Mouse (Mus musculus): ENCODE data around the gene Pid1. TPM values are rescaled to one million over a fixed set of nuclear protein-coding genes. Genes with fewer than 3 reads are reported as not detected.

Pid1 gene
- polyA plus RNA-seq, 1 experiment from 2014 or later: 107 TPM

- ATAC-seq (ENCODE audit: low FRiP score, low read depth): no peak
Measured at GRCm38 (mm10) chr1:84285620-84286019, 78.4 kb downstream of the Pid1 start.

GRCm38 (mm10) chr1:84284293-84285068, 79.5 kb downstream of the Pid1 start:
- H3K36me3 ChIP-seq: no peaks in the 10 kb centered on the region
- WGBS: 3% methylated on average over 52 of the region's 53 CpGs
- no peaks in the 10 kb centered on the region for H3K9me3 ChIP-seq
- peak overlapping the region; percentile 85 for H3K4me2 ChIP-seq (replicated peaks)
- H3K27me3 ChIP-seq (replicated peaks): 0 out of 2 replicates have a peak, but pooled peaks cover 5% of the 10 kb centered on the region
- peak overlapping the region; percentile 50 for H3K4me3 ChIP-seq
- peaks cover 11% of the 10 kb centered on the region; the same call in 1 of the 2 replicates for H3K4me1 ChIP-seq
- ATAC-seq (ENCODE audit: low FRiP score, low read depth): peak; percentile 90
- no peak overlapping the region for H3K27ac ChIP-seq
- peak overlapping the region; percentile 67 for H3K9ac ChIP-seq

More at GRCm38 (mm10) chr1:84285620-84286019, 78.4 kb downstream of the Pid1 start:
- H3K9me3 ChIP-seq: no peaks in the 10 kb centered on the region
- WGBS: 86% methylated on average over 7 of the region's 7 CpGs
- no peaks in the 10 kb centered on the region for H3K36me3 ChIP-seq
- H3K4me1 ChIP-seq: peaks cover 6% of the 10 kb centered on the region; the same call in 1 of the 2 replicates
- H3K27me3 ChIP-seq (replicated peaks): 0 out of 2 replicates have a peak, but pooled peaks cover 5% of the 10 kb centered on the region
- no peak overlapping the region for H3K4me2 ChIP-seq (replicated peaks)
- H3K4me3 ChIP-seq: no peak overlapping the region
- H3K9ac ChIP-seq: no peak overlapping the region
- H3K27ac ChIP-seq: no peak overlapping the region

- ATAC-seq (ENCODE audit: low FRiP score, low read depth): no peak
- H3K36me3 ChIP-seq: no peaks in the 10 kb centered on the region
- H3K9me3 ChIP-seq: no peaks in the 10 kb centered on the region
- peaks cover 11% of the 10 kb centered on the region; the same call in 1 of the 2 replicates for H3K4me1 ChIP-seq
- H3K27ac ChIP-seq: no peak overlapping the region
- H3K9ac ChIP-seq: peak overlapping the region; percentile 67; the same call in 1 of the 2 replicates
- 0 out of 2 replicates have a peak, but pooled peaks cover 5% of the 10 kb centered on the region for H3K27me3 ChIP-seq (replicated peaks)
- peak overlapping the region; percentile 50 for H3K4me3 ChIP-seq
- WGBS: 11% methylated on average over 2 of the region's 2 CpGs
- H3K4me2 ChIP-seq (replicated peaks): peak overlapping the region; percentile 85
Measured at GRCm38 (mm10) chr1:84283119-84283518, 80.9 kb downstream of the Pid1 start.

GRCm38 (mm10) chr1:84280171-84280570, 83.8 kb downstream of the Pid1 start:
- WGBS: 85% methylated on average over 3 of the region's 3 CpGs
- Histone ChIP-seq H3K9ac (no peak overlapping the region), H3K27me3 (replicated peaks) (no peaks in the 10 kb centered on the region), H3K27ac (no peak overlapping the region), H3K9me3 (no peaks in the 10 kb centered on the region), H3K36me3 (no peaks in the 10 kb centered on the region), H3K4me3 (no peak overlapping the region), H3K4me2 (replicated peaks) (peak overlapping the region; percentile 18; the same call in 1 of the 2 replicates), H3K4me1 (0 out of 2 replicates have a peak, but pooled peaks cover 8% of the 10 kb centered on the region)
- ATAC-seq (ENCODE audit: low FRiP score, low read depth): no peak

GRCm38 (mm10) chr1:84278359-84279255, 85.4 kb downstream of the Pid1 start:
- no peak overlapping the region for H3K27ac ChIP-seq
- no peaks in the 10 kb centered on the region for H3K9me3 ChIP-seq
- ATAC-seq (ENCODE audit: low FRiP score, low read depth): no peak
- no peaks in the 10 kb centered on the region for H3K36me3 ChIP-seq
- no peak overlapping the region for H3K4me3 ChIP-seq
- H3K27me3 ChIP-seq (replicated peaks): no peaks in the 10 kb centered on the region
- 85% methylated on average over 7 of the region's 7 CpGs for WGBS
- no peak overlapping the region for H3K9ac ChIP-seq
- 0 out of 2 replicates have a peak, but pooled peaks cover 8% of the 10 kb centered on the region for H3K4me1 ChIP-seq
- no peak overlapping the region for H3K4me2 ChIP-seq (replicated peaks)

- no peaks in the 10 kb centered on the region for H3K36me3 ChIP-seq
- no peaks in the 10 kb centered on the region for H3K9me3 ChIP-seq
- no peaks in the 10 kb centered on the region for H3K4me1 ChIP-seq
- H3K9ac ChIP-seq: no peak overlapping the region
- no peak overlapping the region for H3K4me2 ChIP-seq (replicated peaks)
- no peak for ATAC-seq (ENCODE audit: low FRiP score, low read depth)
- H3K27me3 ChIP-seq (replicated peaks): no peaks in the 10 kb centered on the region
- WGBS: 74% methylated on average over 4 of the region's 4 CpGs
- no peak overlapping the region for H3K27ac ChIP-seq
- H3K4me3 ChIP-seq: no peak overlapping the region
Measured at GRCm38 (mm10) chr1:84272951-84273350, 91.0 kb downstream of the Pid1 start.

- no peaks in the 10 kb centered on the region for H3K4me1 ChIP-seq
- no peak overlapping the region for H3K4me3 ChIP-seq
- ATAC-seq (ENCODE audit: low FRiP score, low read depth): no peak
- no peaks in the 10 kb centered on the region for H3K27me3 ChIP-seq (replicated peaks)
- no peak overlapping the region for H3K4me2 ChIP-seq (replicated peaks)
- no peaks in the 10 kb centered on the region for H3K9me3 ChIP-seq
- H3K36me3 ChIP-seq: no peaks in the 10 kb centered on the region
- H3K27ac ChIP-seq: no peak overlapping the region
- WGBS: 88% methylated on average over 2 of the region's 2 CpGs
- H3K9ac ChIP-seq: no peak overlapping the region
Measured at GRCm38 (mm10) chr1:84271712-84272200, 92.2 kb downstream of the Pid1 start.

- Histone ChIP-seq H3K27me3 (replicated peaks) (no peaks in the 10 kb centered on the region), H3K27ac (no peak overlapping the region), H3K9ac (no peak overlapping the region), H3K9me3 (no peaks in the 10 kb centered on the region), H3K36me3 (no peaks in the 10 kb centered on the region), H3K4me3 (no peak overlapping the region), H3K4me1 (no peaks in the 10 kb centered on the region), H3K4me2 (replicated peaks) (no peak overlapping the region)
- WGBS: 97% methylated on average over 2 of the region's 2 CpGs
- no peak for ATAC-seq (ENCODE audit: low FRiP score, low read depth)
Measured at GRCm38 (mm10) chr1:84257656-84258055, 106.3 kb downstream of the Pid1 start.

- Histone ChIP-seq H3K27ac (no peak overlapping the region), H3K4me3 (no peak overlapping the region), H3K9ac (no peak overlapping the region), H3K27me3 (replicated peaks) (no peaks in the 10 kb centered on the region), H3K36me3 (no peaks in the 10 kb centered on the region), H3K4me1 (no peaks in the 10 kb centered on the region), H3K4me2 (replicated peaks) (no peak overlapping the region), H3K9me3 (no peaks in the 10 kb centered on the region)
- 80% methylated on average over 5 of the region's 5 CpGs for WGBS
- ATAC-seq (ENCODE audit: low FRiP score, low read depth): no peak
Measured at GRCm38 (mm10) chr1:84254361-84254760, 109.6 kb downstream of the Pid1 start.

GRCm38 (mm10) chr1:84253838-84254237, 110.1 kb downstream of the Pid1 start:
- H3K9ac ChIP-seq: no peak overlapping the region
- WGBS: 23% methylated on average over 3 of the region's 3 CpGs
- H3K27me3 ChIP-seq (replicated peaks): no peaks in the 10 kb centered on the region
- H3K4me1 ChIP-seq: no peaks in the 10 kb centered on the region
- no peaks in the 10 kb centered on the region for H3K9me3 ChIP-seq
- H3K27ac ChIP-seq: no peak overlapping the region
- H3K4me3 ChIP-seq: no peak overlapping the region
- no peak for ATAC-seq (ENCODE audit: low FRiP score, low read depth)
- H3K36me3 ChIP-seq: no peaks in the 10 kb centered on the region
- no peak overlapping the region for H3K4me2 ChIP-seq (replicated peaks)

- H3K9me3 ChIP-seq: no peaks in the 10 kb centered on the region
- H3K4me3 ChIP-seq: no peak overlapping the region
- H3K4me2 ChIP-seq (replicated peaks): no peak overlapping the region
- no peak overlapping the region for H3K9ac ChIP-seq
- no peaks in the 10 kb centered on the region for H3K36me3 ChIP-seq
- 15% methylated on average over 1 of the region's 1 CpGs for WGBS
- no peak overlapping the region for H3K27ac ChIP-seq
- H3K27me3 ChIP-seq (replicated peaks): no peaks in the 10 kb centered on the region
- no peak for ATAC-seq (ENCODE audit: low FRiP score, low read depth)
- no peaks in the 10 kb centered on the region for H3K4me1 ChIP-seq
Measured at GRCm38 (mm10) chr1:84251205-84251604, 112.8 kb downstream of the Pid1 start.

- Histone ChIP-seq H3K27me3 (replicated peaks) (no peaks in the 10 kb centered on the region), H3K4me1 (no peaks in the 10 kb centered on the region), H3K4me2 (replicated peaks) (no peak overlapping the region), H3K4me3 (no peak overlapping the region), H3K9me3 (no peaks in the 10 kb centered on the region), H3K9ac (no peak overlapping the region), H3K27ac (no peak overlapping the region), H3K36me3 (no peaks in the 10 kb centered on the region)
- ATAC-seq (ENCODE audit: low FRiP score, low read depth): no peak
- WGBS: 91% methylated on average over 1 of the region's 1 CpGs
Measured at GRCm38 (mm10) chr1:84250770-84251169, 113.2 kb downstream of the Pid1 start.
